Mouse (Mus musculus) midbrain, embryonic 11.5 days (tissue): ENCODE results near the gene Gm43191. TPM values are rescaled to one million over a fixed set of nuclear protein-coding genes. Genes with fewer than 3 reads are reported as not detected.

Source experiments
- ATAC-seq: fragments of 200-750 bp; cut with Nextera tagmentation; 2 replicates; pipeline ENCODE4 v1.8.0; 2017; ENCODE audit warnings: moderate TSS enrichment, moderate library complexity; ENCODE audit not compliant: low FRiP score
- DNase-seq: peaks from one replicate; pipeline ENCODE4 v3.0.0; 2015; ENCODE audit warnings: low spot score; ENCODE audit errors: missing footprints
- H3K27ac ChIP-seq: fragments of 300-500 bp; sonication (generic); 2 replicates; pipeline ENCODE4 v1.5.1; 2014; ENCODE audit warnings: low read depth, low read length
- H3K27me3 ChIP-seq: fragments of 300-500 bp; sonication (generic); 2 replicates; pipeline ENCODE4 v1.6.1; 2014; ENCODE audit warnings: mild to moderate bottlenecking, low read length, moderate library complexity, mixed read lengths; ENCODE audit not compliant: control insufficient read depth, insufficient read depth
- H3K36me3 ChIP-seq: fragments of 300-500 bp; sonication (generic); 2 replicates; pipeline ENCODE4 v1.6.1; 2014; ENCODE audit warnings: mild to moderate bottlenecking, low read length, moderate library complexity, mixed read lengths; ENCODE audit not compliant: control insufficient read depth, insufficient read depth
- H3K4me1 ChIP-seq: fragments of 300-500 bp; sonication (generic); 2 replicates; pipeline ENCODE4 v1.6.1; 2014; ENCODE audit warnings: low read length; ENCODE audit not compliant: control insufficient read depth, insufficient read depth
- H3K4me2 ChIP-seq: fragments of 300-500 bp; sonication (generic); 2 replicates; pipeline ENCODE4 v1.6.1; 2014; ENCODE audit warnings: mild to moderate bottlenecking, moderate library complexity
- H3K4me3 ChIP-seq: fragments of 300-500 bp; sonication (generic); 2 replicates; pipeline ENCODE4 v1.5.1; 2014; ENCODE audit warnings: low read depth, low read length
- H3K9ac ChIP-seq: fragments of 300-500 bp; sonication (generic); 2 replicates; pipeline ENCODE4 v1.6.1; 2014; ENCODE audit warnings: low read length
- H3K9me3 ChIP-seq: fragments of 300-500 bp; sonication (generic); 2 replicates; pipeline ENCODE4 v1.6.1; 2016; ENCODE audit warnings: low read length; ENCODE audit not compliant: control insufficient read depth
- WGBS: fragments of 180-500 bp; shearing (Covaris S2); extraction: QIAGEN DNeasy Blood & Tissue Kit; methylation state at CpG from one replicate; pipeline ENCODE4 v1.1.7; 2014; 5-methylcytosine and 5-hydroxymethylcytosine counted together
- polyA plus RNA-seq: library from polyadenylated mRNA; unstranded; fragments of >200 nt; fragmentation: Nextera tagmentation; extraction: Ambion mirVana; gene quantifications from 2 replicates; pipeline ENCODE4 v1.2.1, GENCODE M21; 2014

Gm43191 gene
- polyA plus RNA-seq, 1 experiment from 2014 or later: not detected

GRCm38 (mm10) chr3:116711624-116712435 lies 30.8 kb upstream of the Gm43191 start:
- no peaks in the 10 kb centered on the region for H3K36me3 ChIP-seq
- DNase-seq (peak; percentile 97), ATAC-seq (peak; percentile 89)
- H3K4me1 ChIP-seq: peaks cover 4% of the 10 kb centered on the region; the same call in 1 of the 2 replicates
- peak overlapping the region; percentile 35; the same call in 1 of the 2 replicates for H3K27ac ChIP-seq
- H3K27me3 ChIP-seq: 0 out of 2 replicates have a peak, but pooled peaks cover 4% of the 10 kb centered on the region
- peak overlapping the region; percentile 85 for H3K4me3 ChIP-seq
- no peaks in the 10 kb centered on the region for H3K9me3 ChIP-seq
- WGBS: under 1% methylated on average over 85 of the region's 85 CpGs
- H3K9ac ChIP-seq: peak overlapping the region; percentile 91
- peak overlapping the region; percentile 79 for H3K4me2 ChIP-seq

- Histone ChIP-seq H3K9me3 (no peaks in the 10 kb centered on the region), H3K36me3 (no peaks in the 10 kb centered on the region), H3K4me2 (peak overlapping the region; percentile 79), H3K4me3 (peak overlapping the region; percentile 85), H3K4me1 (peaks cover 4% of the 10 kb centered on the region; the same call in 1 of the 2 replicates), H3K27ac (no peak overlapping the region), H3K9ac (no peak overlapping the region), H3K27me3 (0 out of 2 replicates have a peak, but pooled peaks cover 4% of the 10 kb centered on the region)
- DNase-seq: no peak
- ATAC-seq: no peak
- 65% methylated on average over 9 of the region's 9 CpGs for WGBS
These were observed 29.9 kb upstream of the Gm43191 start for GRCm38 (mm10) chr3:116710941-116711340.

- Histone ChIP-seq H3K27ac (no peak overlapping the region), H3K9me3 (no peaks in the 10 kb centered on the region), H3K27me3 (no peaks in the 10 kb centered on the region), H3K4me3 (no peak overlapping the region), H3K9ac (no peak overlapping the region), H3K4me2 (no peak overlapping the region), H3K36me3 (no peaks in the 10 kb centered on the region), H3K4me1 (no peaks in the 10 kb centered on the region)
- no peak for ATAC-seq
- 79% methylated on average over 1 of the region's 1 CpGs for WGBS
- no peak for DNase-seq
These were observed 24.7 kb upstream of the Gm43191 start for GRCm38 (mm10) chr3:116705637-116706204.

GRCm38 (mm10) chr3:116703835-116704234 lies 22.8 kb upstream of the Gm43191 start:
- Histone ChIP-seq H3K9ac (no peak overlapping the region), H3K27ac (no peak overlapping the region), H3K4me2 (no peak overlapping the region), H3K4me3 (no peak overlapping the region), H3K27me3 (no peaks in the 10 kb centered on the region), H3K9me3 (no peaks in the 10 kb centered on the region), H3K36me3 (no peaks in the 10 kb centered on the region), H3K4me1 (no peaks in the 10 kb centered on the region)
- no peak for DNase-seq
- no peak for ATAC-seq
- 89% methylated on average over 5 of the region's 5 CpGs for whole genome bisulfite sequencing

GRCm38 (mm10) chr3:116702647-116703272 lies 21.7 kb upstream of the Gm43191 start:
- 82% methylated on average over 1 of the region's 1 CpGs for WGBS
- no peak overlapping the region for H3K4me2 ChIP-seq
- no peaks in the 10 kb centered on the region for H3K27me3 ChIP-seq
- DNase-seq (no peak), ATAC-seq (no peak)
- H3K4me3 ChIP-seq: no peak overlapping the region
- H3K36me3 ChIP-seq: no peaks in the 10 kb centered on the region
- no peaks in the 10 kb centered on the region for H3K9me3 ChIP-seq
- H3K9ac ChIP-seq: no peak overlapping the region
- no peaks in the 10 kb centered on the region for H3K4me1 ChIP-seq
- H3K27ac ChIP-seq: no peak overlapping the region

- WGBS: 95% methylated on average over 4 of the region's 4 CpGs
- no peak overlapping the region for H3K9ac ChIP-seq
These were observed 20.5 kb upstream of the Gm43191 start for GRCm38 (mm10) chr3:116701601-116702000.

GRCm38 (mm10) chr3:116698786-116699185 lies 17.7 kb upstream of the Gm43191 start:
- Histone ChIP-seq H3K4me2 (no peak overlapping the region), H3K4me1 (no peaks in the 10 kb centered on the region), H3K27ac (no peak overlapping the region), H3K9me3 (no peaks in the 10 kb centered on the region), H3K27me3 (no peaks in the 10 kb centered on the region), H3K36me3 (no peaks in the 10 kb centered on the region), H3K9ac (no peak overlapping the region), H3K4me3 (no peak overlapping the region)
- 84% methylated on average over 2 of the region's 2 CpGs for whole genome bisulfite sequencing
- no peak for ATAC-seq
- DNase-seq: no peak

More at GRCm38 (mm10) chr3:116701601-116702000, 20.5 kb upstream of the Gm43191 start:
- H3K36me3 ChIP-seq: no peaks in the 10 kb centered on the region
- H3K27ac ChIP-seq: no peak overlapping the region
- no peaks in the 10 kb centered on the region for H3K27me3 ChIP-seq
- DNase-seq (no peak), ATAC-seq (no peak)
- H3K4me1 ChIP-seq: no peaks in the 10 kb centered on the region
- H3K4me3 ChIP-seq: no peak overlapping the region
- H3K4me2 ChIP-seq: no peak overlapping the region
- no peaks in the 10 kb centered on the region for H3K9me3 ChIP-seq

- ATAC-seq: no peak
- 91% methylated on average over 2 of the region's 2 CpGs for WGBS
These were observed 14.6 kb upstream of the Gm43191 start for GRCm38 (mm10) chr3:116695666-116695985.

More at GRCm38 (mm10) chr3:116695666-116695985, 14.6 kb upstream of the Gm43191 start:
- Histone ChIP-seq H3K27me3 (no peaks in the 10 kb centered on the region), H3K9me3 (no peaks in the 10 kb centered on the region), H3K9ac (no peak overlapping the region), H3K4me3 (no peak overlapping the region), H3K27ac (no peak overlapping the region), H3K4me1 (no peaks in the 10 kb centered on the region), H3K4me2 (no peak overlapping the region), H3K36me3 (no peaks in the 10 kb centered on the region)
- DNase-seq: no peak
